Mouse (Mus musculus): ENCODE data around the gene Rufy3. TPM values are rescaled to one million over a fixed set of nuclear protein-coding genes. Genes with fewer than 3 reads are reported as not detected.
A peak's percentile ranks its signal among the peaks of the same experiment; 100 is the strongest.

Rufy3 gene
- total RNA-seq, 2 experiments from 2014 or later, result 2.9 to 3.7 TPM

DNA sequence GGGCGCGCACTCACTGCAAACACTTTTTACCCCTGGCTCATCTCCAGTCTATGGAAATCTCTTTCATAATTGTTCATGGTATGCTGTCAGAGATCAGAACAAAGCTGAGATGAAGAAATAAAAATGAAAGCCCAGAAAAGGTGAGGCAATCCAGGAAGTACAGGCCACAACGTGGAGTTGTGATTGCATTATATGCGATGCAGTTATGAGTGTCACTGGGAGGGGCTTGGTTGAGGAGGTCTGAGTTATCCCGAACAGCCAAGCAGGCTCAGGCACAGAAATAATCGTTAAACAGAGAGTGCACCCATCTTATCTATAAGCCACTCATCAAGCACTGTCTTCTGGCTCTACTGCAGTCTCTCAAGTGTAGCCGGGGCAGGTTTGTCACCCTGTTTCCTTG, 114.1 kb downstream of the Rufy3 start:
- no peak for ATAC-seq (replicated peaks; ENCODE audit: low FRiP score, poor library complexity, severe bottlenecking)

DNA sequence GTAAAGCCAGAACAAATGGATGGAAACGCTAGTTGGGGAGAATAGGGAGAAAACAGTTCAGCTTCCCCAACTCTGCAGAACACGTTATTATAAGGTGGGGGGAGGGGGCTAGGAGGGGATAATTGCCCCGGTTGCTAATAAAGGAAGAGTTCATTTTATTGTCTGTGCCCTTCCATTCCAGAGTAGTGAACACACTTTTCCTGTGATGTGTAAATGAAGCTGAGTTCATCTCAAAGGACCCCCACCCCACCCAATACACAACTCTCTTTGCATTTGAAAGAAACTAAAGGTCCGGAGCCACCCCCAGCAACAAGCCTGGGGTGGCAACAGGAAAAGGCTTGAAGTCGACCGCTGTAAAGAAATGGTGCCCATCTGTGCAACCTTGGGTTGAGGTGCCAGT, 114.5 kb downstream of the Rufy3 start:
- ATAC-seq (replicated peaks; ENCODE audit: low FRiP score, poor library complexity, severe bottlenecking), result no peak

DNA sequence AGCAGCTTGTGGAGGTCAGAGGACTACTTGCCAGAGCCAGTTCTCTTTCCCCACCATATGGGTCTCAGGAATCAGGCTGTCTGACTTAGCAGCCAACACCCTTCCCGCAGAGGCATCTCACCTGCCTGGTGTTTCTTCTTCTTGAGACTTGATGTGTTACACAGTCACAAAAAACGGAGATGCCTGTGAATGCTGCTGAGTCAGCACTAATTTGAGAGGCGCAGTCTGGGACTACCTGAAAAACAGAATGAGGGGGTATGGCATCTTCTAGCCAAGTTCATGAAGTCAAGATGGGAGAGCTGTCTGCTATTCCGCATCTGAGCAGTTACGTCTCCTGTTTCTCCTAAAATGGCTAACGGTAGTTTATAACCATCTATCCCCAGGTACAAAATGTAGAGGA, 115.7 kb downstream of the Rufy3 start:
- no peak for ATAC-seq (replicated peaks; ENCODE audit: low FRiP score, poor library complexity, severe bottlenecking)

DNA sequence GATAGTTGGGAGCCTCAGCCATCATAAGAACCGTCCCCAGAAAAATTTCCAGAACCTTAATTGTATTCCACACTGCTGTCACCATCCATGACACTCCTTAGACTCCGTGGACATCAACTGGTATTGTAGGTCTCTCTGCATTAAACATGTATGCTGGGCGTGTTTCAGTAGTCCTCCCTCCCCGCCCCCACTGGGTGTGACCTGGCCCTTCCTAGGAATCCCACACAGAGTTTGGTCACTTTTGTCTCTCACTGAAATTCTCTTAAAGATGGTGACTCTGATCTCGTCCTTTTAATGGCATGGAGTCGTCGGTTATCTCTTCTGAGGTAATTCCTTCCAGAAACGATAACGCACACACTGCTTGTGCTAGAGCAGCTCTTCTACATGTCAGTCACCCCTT, 118.9 kb downstream of the Rufy3 start:
- no peak for ATAC-seq (replicated peaks; ENCODE audit: low FRiP score, poor library complexity, severe bottlenecking)

DNA sequence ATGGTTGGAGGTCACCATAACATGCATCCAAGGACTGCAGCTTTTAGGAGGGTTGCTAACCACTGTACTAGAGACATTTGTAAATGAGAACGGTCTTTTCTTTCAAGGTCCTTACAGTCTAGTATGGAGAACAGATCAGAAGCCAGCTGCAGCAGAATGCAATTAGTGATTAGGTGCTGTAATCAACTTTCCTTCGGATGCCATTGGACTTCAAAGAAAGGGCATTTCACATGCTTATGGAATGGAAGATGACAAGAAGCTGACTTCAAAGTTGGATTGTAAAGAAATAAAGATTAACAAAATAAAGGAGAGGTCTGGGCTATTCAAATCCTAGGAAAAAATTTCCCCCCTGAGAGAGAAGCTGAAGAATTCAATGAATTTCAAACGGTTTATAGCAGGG, 119.4 kb downstream of the Rufy3 start:
- no peak for ATAC-seq (replicated peaks; ENCODE audit: low FRiP score, poor library complexity, severe bottlenecking)

DNA sequence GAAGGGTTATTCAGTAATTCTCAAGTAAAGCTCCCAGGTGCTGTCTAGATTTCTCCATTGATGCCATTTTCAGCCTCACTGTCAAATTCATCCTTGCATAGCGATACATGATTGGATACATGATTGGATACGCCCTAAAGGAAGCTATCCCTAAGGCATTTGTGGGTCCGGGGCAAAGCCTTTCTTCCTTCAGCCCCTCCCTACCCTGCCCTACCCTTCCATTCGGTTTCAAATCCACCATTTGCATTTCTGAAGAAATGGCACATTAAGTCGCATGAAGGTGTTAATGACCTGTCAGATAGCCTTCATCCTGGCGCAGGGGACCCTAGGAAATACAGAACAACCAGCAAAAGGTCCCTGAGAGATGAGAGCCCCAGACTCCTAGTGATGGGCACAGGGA, 120.5 kb downstream of the Rufy3 start:
- ATAC-seq (replicated peaks; ENCODE audit: low FRiP score, poor library complexity, severe bottlenecking), result no peak

DNA sequence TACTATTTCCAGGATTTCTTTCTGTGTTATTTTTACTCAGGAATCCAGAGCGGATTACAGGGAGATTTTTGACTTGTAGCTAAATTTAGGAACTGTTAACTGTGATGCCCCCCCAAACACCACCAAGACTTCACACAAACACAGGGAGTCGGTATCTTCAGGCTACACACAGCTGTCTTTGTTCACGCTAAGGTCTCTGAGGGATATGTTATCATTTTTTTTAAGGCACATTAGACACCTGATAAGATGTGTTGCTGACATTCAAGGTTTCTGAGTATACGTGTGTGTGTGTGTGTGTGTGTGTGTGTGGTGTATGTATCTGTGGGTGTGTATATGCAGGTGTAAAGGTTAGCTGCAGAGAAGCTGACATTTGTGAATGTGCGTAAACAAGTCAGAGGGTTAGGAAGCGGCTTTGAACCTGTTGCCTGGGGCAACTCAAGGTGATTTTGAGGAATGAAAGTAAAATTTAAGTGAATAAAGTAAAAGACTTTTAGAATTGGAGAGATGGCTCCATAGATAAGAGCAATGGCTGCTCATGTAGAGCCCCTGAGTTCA, 121.0 kb downstream of the Rufy3 start:
- ATAC-seq (replicated peaks; ENCODE audit: low FRiP score, poor library complexity, severe bottlenecking), result no peak

DNA sequence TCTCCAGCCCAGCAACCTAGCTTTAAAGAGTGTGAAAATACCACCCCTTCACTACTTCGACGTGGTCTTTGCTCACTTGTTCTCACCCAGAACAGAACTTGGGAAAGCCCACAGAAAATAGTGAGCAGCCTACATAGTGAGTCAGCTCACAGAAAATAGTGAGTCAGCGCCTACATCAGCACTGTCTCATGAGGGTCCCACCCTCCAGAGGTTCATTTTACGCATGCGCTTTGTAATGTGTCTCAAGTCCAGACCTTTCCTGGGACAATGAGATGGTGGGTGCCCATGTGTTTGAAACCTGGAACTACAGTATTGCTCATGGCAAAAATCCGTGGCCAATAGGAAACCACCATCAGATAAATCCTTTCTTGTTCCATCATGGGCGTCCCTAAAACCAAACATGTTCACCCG, 123.2 kb downstream of the Rufy3 start:
- ATAC-seq (replicated peaks; ENCODE audit: low FRiP score, poor library complexity, severe bottlenecking), result no peak

DNA sequence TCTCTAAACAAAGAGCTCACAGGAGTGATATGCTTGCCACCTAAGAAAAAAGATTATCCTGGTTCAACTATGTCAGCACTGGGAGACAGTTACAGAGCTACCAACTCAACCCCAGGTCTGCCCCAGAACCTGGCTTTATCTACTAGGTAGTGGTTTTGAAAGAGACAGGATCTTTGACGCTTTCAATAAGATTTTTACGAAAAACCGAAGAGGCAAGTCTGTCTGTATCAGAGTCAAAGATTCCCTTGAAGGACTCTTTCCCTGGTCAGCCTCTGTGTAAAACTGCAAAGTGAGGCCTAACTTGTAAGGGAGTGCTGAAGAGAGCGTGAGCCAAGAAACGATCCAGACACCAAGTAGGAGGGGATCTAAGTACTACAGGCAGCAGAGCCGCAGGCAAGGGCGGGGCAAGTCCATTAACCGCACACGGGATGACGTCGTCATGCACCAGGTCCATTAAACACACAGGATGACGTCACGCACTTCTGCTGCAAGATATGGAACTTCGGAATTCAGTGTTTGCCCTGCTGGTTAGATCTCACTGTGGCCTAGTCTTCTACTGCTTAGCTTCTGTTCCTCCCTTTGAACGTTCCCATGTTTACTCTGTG, 123.8 kb downstream of the Rufy3 start:
- peak; percentile 33; the same call in 1 of the 2 replicates for ATAC-seq (replicated peaks; ENCODE audit: low FRiP score, poor library complexity, severe bottlenecking)

DNA sequence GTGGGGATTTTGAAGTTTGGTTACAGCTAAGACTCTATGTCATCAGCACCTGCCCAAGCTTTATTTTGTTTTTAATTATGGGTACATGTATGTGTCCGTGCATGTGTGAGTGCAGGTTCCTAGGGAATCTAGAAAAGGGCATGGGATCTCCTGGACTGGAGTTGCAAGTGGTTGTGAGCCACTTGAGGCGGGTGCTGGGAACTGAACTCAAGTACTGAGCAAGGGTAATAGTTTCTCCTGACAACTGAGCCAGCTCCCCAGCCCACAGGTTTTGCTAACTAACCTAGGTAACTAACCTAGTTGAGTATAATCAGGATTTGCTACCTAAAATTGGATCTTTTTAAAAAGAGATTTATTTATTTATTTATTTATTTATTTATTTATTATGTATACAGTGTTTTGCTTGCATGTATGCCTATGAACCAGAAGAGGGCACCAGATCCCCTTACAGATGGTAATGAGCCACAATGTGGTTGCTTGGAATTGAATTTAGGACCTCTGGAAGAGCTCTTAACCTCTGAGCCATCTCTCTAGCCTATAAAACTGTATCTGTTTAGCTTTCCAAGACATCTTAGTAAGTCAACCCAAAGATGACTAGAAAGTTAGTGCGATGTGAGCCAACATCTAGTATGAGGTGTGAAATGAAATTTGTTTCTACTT, 124.6 kb downstream of the Rufy3 start:
- ATAC-seq (replicated peaks; ENCODE audit: low FRiP score, poor library complexity, severe bottlenecking), result peak; percentile 63; the same call in 1 of the 2 replicates

DNA sequence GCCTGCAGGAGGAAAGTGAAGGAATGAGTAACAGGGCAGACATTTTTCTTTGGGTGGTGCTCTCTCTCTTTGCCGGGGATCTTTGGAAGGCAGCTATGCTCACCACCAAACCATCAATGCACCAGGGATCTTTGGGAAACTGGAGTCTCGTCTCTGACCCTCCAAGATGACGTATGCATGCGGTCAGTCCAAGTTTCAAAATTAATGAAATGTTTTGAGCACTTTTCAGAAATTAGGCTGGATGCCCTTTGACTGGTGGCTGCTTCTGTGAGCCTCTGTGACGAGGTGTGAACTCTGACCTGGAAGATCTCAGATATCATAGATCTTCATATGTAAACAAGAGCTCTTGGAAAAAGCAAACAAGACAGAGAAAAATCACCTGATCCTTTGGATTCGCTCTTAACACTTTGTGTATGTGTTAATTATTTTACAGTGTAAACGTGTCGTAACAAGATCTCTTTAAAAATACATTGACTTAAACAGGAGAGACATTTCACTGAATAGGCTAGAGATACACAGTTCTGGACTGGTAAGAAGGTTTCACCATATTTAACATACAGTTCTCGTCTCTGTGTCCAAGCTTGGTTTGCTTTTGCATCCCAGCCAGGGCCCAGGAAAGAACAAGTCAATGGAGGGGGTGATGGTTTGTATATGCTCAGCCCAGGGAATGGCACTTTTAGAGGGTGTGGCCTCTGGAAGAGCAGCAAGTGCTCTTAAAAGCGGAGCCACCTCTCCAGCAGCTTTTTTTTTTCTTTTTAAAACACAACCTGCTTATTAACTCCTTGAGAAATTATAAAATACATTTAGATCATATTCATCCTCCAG, 126.1 kb downstream of the Rufy3 start:
- no peak for ATAC-seq (replicated peaks; ENCODE audit: low FRiP score, poor library complexity, severe bottlenecking)

DNA sequence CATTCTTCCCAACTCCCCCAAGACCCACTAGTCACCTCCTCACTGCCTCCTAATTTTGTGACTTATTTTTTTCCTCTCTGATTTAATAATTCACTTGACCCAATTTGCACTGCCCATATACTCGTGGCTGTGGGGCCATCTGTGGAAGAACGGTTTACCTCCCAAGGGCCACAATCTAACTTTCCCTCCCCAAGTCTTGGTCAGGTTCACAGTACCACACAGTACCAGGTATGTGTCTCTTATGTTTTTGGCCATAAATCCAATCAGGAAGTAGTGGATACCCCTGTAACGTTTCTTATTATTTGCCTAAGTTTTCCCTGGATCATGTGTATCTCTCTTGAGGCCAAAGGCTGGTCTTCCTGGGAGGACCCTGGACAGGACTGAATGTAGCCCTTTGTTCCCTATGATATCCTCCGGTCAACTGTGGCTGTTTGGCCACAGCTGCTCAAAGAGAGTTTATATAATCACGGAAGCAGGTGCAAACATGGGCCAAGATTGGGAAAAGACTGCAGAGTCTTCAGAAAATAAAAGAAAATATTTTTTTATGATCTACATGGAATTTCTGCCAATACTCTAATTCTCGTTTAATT, 126.8 kb downstream of the Rufy3 start:
- ATAC-seq (replicated peaks; ENCODE audit: low FRiP score, poor library complexity, severe bottlenecking), result no peak

DNA sequence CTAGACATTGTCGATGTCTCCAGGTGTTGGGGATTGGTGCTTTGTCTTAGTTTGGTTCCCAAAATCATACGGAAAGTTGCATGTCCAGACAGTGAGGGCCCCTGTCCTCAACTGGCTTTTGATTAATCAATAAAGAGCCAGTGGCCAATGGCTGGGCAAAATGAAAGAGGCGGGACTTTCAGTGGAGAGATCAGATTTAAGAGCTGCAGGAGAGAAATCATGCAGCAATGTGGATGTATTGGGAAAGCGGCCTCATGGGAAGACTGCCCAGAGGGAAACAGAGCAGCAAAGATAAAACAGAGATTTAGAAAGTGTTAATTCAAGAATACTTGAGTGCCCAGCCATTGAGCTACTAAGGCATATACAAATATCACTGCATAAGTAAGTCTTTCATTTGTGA, 127.7 kb downstream of the Rufy3 start:
- no peak for ATAC-seq (replicated peaks; ENCODE audit: low FRiP score, poor library complexity, severe bottlenecking)

DNA sequence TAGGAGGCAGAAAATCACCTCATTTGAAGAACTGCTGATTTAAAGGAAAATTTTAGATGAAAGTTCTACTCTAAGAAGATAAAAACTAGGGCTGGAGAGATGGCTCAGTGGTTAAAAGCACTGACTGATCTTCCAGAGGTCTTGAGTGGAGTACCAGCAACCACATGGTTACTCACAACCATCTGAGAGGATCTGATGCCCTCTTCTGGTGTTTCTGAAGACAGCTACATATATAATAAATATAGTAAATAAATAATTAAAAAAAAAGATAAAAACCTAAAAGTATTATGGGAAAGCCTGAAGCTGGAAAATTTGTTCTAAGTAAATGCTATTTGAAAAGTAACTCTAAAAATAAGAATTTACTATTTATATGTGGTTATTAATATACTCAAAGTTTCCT, 128.2 kb downstream of the Rufy3 start:
- no peak for ATAC-seq (replicated peaks; ENCODE audit: low FRiP score, poor library complexity, severe bottlenecking)

DNA sequence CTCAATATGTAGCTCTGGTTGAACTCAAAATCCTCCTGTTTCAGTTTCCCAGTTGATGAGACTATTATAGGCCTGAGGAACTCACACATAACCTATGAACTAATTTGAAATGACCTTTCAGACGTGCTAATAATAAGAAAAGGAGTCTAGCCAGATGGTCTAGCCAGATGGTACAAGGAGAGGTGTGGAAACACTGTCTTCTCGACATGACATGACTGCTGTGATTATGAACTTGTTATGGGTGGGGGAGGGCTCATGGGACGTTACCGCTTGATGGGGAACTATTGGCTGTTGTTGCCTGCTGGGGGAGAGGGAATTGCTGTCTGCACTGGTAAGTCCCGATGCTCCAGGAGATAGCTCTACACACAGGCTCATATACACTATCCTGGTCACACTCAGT, 132.5 kb downstream of the Rufy3 start:
- ATAC-seq (replicated peaks; ENCODE audit: low FRiP score, poor library complexity, severe bottlenecking), result no peak

DNA sequence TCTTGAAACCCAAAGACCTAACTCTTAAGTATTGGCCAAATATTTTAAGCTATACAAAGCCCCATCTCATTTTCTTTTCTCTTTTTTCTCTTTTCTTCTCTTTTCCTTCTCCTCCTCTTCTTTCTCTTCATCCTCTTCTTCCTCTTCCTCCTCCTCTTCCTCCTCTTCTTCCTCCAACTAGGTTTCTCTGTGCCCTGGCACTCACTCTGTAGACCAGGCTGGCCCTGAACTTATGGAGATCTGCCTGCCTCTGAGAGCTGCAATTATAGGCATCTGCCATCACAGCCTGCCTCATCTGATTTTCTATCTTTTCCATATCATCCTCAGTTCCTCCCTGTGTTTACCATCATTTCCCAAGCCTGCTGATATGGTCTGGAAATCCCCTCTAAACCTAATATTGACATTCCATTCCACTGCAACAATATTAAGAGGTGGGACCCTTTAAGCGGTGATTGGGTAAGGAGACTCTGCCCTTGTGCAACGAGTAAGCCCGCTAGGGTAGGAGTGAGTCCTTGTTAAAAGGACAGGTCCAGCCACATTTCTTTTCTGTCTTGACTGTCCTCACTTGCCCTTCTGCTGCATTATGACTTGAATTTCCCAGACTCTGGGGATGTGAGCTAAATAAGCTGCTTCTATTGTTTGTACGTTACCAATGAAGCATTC, 134.5 kb downstream of the Rufy3 start:
- ATAC-seq (replicated peaks; ENCODE audit: low FRiP score, poor library complexity, severe bottlenecking), result no peak

Data from erythroblast, adult 5-6 weeks (primary cell).